Mouse (Mus musculus) spleen, postnatal 14 days (tissue): ENCODE results near the gene Ctsw.

Source experiments
- DNase-seq, 2 experiments: peaks; one replicate each; pipeline ENCODE4 v3.0.0; 2021 to 2022; ENCODE audit warnings: low spot score in 2 of 2

Gene Ctsw

DNA sequence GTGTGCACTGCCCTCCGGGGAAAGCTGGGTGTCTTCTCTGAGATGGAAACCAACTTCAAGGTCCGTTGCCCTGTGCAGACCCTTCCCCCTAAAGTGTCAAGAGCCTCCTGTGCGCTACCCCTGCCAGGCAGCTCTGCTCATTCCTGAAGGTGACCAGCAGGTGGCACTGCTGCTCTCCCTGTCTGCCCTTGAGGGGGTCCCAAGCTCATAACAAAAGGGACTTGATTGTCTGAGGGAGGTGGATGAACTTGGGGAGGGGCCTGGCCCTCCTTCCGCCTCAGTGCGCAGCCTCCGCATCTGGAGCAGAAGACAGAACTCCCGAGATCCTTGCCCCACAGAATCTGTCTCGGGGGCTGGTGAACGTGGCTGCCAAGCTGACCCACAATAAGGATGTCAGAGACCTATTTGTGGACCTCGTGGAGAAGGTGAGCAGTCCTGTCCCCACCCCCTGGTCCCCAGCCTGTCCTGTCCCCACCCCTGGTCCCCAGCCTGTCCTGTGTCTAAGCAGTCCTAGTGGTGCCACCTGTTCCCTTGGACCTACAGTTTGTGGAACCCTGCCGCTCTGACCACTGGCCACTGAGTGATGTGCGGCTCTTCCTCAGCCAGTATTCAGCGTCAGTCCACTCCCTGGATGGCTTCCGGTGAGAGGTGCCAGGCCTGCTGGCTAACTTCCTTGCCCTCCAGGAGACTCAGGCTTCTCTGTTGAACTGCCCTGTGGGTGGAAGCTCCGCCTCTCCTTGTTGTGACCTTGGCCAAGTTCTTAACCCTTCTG is 4.3 kb downstream of the Ctsw start:
- DNase-seq, result peak in 1 of 2 experiments; percentile 50

DNA sequence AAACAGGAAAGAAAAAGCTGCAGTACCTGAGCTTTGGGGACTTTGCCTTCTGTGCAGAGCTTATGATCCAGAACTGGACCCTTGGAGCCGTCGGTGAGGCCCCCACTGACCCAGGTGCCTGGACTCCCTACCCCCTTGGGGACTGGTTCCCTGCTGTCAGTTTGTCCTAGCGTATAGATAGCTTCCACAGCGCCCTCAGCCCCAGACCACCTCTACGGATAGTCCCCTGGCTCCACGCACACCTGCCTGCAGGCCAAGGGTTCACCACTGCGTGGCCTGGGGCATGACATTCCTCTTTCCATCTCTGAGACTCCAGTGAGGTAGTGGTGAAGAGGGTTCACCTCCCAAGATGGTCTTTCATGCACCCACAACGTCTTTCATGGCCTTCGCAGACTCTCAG is 5.1 kb downstream of the Ctsw start:
- no peak for DNase-seq

DNA sequence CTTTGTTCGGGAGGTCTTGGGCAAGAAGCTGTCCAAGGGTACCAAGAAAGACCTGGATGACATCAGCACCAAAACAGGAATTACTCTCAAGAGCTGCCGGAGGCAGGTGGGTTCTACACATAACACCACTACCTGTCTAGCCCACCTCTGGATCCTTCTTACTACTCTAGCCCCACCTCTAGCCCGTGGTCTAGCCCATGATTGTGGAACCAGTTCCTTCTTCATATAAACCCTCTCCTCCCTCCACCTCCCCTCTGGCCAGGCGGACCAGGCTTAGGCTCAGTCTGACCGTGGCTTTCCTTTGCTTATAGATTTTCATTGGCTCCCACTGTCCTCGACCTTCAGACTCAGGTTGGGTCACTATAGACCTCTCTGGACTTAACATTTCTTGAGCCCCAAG is 6.9 kb downstream of the Ctsw start:
- DNase-seq, result no peak

DNA sequence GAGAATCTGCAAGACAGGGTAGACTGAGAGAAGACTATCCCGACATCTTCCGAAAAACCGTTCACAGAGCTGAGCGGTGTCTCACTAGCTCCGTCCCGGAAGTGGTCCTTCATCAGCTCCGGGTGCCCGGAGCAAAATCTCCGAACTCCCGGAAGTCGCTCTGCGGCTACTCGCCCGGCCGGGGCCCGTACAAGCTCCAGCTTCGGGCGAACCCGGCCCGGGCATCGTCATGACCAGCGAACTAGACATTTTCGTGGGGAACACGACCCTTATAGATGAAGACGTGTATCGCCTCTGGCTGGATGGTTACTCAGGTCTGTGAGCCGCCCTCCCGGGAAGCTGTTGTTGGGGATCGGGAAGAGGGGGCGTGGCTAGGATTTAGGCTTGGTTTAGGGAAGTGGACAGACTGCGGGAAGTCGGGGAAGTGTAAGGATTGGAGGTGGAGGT is 7.8 kb downstream of the Ctsw start, which contains the start of gene Fibp:
Gene Fibp (plus strand): TSS at position 151 of the 447 bp plus-strand sequence.
- peak; percentile 69 to 85 for DNase-seq

DNA sequence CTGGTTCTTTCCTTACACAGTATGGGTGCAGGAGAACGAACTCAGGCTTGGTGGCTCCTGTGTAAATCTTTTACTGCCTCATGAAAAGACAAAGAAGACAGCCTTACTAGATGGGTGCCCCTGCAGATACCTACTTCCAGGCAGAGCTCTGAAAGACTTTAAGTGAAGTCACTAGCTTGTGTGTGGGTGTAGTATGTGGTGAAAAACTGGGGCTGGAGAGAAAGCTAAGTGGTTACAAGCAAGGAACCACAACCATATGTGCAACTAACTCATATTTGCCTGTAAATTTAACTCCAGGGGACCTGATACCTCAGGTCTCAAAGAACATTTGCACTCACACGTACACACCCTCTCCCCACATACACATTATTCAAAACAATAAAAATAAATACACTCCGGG is 8.4 kb downstream of the Ctsw start:
- no peak for DNase-seq

DNA sequence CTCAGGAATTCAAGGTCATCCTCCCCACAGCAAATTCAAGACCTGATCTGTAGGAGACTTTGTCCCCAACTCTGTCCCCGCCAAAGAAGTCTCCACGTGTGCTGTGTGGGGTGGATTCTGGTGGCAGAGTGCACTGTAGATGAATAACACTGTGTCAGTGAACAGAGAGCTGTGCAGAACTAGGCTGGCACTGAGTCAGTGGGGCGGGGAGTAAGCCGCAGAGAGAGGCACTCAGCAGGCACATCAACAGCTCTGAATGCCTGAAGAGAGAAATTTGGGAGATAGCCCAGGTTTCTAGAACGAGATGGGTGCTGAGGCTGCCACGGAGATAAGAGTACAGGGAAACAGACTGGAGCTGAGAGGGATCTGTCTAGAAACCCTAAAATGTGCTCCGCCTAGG is 9.3 kb downstream of the Ctsw start:
- DNase-seq, result no peak

DNA sequence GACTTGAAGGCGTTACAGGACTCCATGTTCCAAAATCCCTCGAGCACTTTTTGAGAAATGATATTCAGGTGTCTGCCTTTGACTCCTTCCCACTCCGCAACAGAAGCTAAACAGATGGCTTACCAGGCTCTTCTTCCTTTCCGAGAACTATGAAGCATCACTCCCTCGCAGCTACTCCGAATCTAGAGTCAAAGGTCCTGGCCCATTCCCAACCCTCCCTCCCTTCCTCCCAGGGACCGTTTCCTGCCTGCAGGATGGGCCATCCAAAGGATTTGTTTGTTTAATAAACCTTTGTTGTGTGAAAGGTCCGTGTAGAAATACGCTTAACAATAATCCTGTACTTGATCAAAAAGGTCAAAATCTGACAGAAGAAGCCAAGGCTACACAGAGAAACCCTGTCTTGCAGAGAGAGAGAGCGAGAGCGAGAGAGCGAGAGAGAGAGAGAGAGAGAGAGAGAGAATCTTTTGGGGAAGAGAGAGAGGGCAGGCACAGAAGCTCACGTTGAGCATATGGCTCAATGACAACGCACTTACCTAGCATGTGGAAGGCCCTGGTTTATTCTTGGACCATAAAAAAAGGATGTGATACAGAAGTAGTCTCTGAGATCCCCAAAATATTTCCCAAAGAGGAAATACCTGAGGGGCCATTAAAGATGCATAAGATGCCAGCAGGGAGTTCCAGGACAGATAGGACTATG is 10.4 kb downstream of the Ctsw start, which contains the start of gene Ccdc85b:
Gene Ccdc85b (minus strand): TSS at position 149 of the 697 bp plus-strand sequence.
- no peak for DNase-seq

DNA sequence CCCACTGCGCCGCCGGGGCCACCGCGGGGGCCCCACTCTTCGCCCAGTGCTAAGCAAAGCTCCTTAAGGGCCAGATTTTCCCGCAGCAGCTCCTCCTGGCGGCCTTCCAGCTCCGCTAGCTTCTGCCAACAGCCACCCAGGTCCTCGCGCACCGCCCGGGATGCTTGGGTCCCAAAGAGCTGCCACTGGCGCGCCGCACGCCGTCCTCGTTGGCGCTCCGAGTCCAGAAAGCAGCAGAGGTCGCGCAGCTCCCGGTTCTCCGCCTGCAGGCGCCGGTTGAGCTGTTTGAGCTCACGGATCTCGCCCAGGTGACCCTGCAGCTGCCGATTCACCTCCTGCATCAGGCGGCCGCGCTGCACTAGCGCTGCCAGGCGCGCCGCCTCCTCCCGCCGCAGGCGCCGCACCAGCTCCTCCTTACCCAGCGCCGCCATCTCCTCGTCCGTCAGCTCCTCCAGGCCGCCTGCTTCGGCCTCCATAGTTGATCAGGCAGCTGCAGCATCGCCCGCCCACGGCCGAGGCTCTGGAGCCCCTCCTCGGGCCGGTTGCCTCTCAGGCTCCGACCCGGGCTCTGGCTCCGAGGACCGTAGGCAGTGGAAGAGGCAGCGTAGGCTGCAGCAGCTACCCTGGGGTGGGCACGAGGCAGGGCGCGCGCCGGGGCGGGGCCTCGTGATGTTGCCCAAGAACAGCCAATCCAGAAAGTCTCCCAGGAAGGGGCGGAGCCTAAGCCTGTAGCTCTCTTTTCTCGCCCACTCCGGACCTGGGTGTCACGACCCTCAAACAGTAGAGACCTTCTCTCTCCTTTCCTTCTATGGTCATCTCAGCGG is 11.2 kb downstream of the Ctsw start:
- DNase-seq, result peak; percentile 78 to 88

DNA sequence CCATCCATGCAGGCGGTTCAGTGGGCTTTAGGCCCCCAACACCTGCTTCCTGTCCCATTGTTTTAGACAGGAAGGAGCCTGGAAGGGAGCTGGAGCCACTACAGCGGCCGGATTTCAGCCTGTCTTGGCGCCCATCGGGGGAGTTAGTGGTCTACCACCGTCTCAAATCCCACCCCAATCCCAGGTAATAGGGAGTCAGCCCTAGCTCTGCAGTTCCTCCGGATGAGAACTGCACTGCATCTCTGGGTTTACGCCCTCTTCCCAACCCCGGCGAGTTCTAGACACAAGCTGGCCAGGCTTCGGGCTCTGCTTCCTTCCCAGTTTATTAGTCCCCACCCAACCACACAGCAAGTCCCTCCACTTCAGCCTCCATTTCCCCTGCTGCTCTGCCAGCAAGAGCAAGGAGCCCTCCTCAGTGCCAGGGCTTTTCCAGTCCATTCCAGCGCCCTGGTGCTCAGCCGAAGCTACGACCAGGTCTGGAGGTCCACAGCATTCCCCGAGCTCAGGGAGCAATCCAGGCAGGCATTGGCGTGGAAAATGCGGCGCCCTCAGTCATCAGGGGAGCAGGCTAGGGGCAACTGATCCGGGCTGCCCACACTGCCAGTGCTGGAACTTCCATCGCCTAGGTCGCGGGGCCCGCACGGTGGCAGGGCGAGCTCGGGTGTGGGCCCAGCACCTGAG is 11.9 kb downstream of the Ctsw start:
- no peak for DNase-seq

DNA sequence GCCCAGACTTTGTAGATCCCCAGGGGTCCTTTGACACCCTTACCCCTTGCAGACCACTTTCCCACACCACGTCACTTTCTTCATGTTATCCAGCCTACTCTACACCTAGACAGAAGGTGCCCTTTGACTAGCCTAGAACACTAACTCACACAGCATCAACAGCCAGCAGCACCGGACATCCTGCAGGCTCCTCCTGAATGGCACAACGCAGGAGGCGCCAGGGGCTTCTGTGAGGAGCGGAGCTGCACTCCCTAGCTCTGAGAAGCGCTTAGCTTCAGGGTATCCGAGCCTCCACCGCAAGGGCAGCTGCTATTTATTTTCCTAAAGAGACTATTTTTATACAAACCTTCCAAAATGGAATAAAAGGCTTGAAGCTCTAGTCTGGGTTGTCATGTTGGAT is 12.7 kb downstream of the Ctsw start:
- no peak for DNase-seq

DNA sequence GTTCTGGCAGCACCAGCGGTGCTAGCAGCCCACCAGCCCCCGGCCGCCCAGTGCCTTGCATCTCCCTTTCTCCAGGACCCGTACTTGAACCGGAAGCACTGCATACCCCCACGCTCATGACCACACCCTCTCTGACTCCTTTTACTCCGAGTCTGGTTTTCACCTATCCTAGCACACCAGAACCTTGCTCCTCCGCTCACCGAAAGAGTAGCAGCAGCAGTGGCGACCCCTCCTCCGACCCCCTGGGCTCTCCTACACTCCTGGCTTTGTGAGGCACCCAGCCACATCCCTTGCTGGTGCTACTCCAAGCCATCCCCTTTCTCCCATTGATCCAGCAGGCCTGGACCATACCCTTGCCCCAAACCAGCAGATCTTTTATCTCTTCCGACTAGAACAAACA is 13.3 kb downstream of the Ctsw start:
- DNase-seq, result no peak

DNA sequence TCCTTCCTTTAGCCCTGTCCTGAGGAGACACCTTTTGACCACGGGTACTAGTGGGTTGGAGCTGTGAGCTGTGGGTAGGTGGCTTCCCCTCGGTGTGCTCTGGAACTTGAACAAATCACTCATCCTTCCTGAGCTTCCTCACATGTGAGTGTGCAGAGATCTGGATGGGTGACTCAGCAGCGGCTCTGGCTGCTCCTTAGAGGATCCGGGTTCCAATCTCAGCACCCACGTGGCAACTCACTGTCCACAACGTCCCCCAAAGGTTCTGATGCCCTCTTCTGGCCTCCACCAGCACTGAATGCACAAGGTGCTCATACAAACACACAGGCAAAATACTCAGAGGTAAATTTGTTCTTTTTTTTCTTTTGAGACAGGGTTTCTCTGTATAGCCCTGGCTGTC is 16.5 kb downstream of the Ctsw start:
- DNase-seq, result no peak

DNA sequence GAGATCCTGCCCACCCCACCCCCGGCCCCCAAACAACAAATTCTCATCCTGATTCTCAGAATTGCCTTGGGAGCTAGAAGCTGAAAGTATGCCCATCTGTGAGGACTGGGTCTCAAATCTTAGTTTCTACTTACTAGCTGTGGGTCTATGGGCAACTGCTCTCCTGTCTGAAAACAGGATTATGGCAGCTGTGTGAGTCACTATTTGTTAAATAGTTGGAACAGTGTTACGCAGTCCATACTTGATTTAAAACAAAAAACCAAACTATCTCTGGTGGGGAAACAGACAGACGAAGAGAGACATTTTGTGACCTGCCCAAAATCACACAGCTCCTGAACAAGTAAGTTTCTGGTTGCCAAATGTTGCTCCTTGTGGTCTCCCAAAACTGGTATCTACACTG is 18.6 kb downstream of the Ctsw start:
- DNase-seq, result no peak

DNA sequence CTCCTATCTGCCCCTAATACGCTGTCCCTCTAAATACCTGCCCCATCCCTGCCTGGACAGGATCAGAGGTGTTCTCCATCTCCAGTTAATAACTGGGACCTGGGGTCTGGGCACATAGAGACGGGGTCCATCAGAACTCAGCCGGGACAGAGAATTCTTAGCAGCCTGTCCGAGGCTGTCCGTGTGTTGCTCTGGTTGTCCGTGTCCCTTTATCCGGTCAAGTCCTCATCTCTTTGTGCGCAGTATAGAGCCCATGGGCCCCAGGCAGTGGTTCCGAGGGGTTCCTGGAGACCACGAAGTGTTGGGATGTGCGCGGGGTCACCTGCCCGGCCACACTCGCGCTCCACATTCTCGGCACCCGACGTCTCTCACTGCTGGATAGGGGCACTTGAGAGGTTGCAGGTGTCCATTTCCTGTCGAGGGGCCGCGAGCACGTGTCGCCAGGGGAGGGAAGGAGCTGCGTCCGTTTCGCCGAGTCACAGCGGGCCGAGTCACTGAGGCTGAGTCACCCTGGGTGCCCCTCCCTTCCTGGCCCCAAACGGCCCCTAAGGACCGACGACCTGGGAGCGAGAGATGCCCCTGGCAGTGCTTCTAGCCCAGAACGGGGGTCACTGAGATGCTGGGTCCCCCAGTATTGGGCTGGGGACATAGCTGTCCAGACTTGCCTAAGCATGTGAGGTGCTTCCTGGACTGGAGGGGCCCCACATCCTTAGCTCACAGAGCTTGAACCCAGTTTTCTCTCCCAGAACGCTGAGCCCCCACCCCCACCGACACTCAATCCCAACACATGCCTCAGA is 19.8 kb downstream of the Ctsw start:
- DNase-seq, result no peak

DNA sequence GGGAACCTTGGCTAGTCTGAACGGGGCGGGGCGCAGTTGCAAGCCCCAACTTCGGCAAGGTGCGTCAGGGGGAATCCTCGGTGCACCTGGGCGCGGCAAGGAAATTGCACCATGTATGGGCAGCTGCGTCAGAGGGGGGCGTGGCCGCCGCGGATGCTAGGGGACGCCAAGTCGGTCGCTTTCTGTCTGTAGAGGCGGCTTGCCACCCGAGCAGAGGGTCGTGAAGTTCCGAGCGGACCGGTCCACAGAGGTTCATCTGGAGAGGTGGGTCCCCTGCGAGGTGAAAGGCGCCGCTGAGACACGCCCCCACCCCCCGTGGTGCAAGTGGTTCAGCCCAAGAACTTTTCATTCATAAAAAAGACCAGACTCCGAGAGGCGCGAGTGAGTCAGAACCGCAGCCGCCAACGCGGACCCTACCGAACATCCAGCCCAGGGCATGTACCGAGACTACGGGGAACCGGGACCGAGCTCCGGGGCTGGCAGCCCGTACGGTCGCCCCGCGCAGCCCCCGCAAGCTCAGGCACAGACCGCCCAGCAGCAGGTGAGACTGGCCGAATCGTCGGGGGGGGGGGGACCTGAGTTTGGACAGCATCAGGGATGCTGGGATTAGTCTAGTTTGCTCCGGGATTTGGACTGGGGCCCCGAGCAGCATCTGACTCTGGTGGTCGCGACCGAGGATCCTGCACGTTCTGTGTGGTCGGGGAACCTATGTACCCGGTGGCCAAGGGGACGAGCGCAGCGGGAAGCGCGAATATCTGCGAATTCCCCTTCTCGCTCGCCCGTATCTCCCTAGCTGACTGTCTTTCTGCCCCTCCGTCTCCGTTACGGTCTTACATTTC is 20.6 kb downstream of the Ctsw start, which contains the start of gene Fosl1:
Gene Fosl1 (plus strand): TSS at position 33 of the 839 bp plus-strand sequence.
- DNase-seq, result peak; percentile 41 to 67

DNA sequence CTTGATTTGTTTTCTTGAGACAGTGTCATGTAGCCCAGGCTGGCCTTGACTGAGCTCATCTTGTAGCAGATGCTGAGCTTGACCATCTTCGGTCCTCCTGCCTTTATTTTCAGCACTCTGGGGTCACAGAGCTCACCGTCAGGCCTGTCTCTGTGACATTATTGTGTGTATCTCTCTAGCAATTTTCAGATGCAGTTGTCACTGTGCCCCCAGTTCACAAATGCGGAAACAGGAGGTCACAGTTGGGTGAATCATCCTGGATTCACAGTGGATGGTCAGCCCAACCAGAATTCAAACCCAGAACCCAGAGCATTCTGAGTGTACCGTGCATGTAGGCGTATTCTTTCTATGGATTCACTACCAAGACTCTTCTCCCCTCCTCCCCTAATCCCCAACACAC is 22.6 kb downstream of the Ctsw start:
- DNase-seq, result no peak

DNA sequence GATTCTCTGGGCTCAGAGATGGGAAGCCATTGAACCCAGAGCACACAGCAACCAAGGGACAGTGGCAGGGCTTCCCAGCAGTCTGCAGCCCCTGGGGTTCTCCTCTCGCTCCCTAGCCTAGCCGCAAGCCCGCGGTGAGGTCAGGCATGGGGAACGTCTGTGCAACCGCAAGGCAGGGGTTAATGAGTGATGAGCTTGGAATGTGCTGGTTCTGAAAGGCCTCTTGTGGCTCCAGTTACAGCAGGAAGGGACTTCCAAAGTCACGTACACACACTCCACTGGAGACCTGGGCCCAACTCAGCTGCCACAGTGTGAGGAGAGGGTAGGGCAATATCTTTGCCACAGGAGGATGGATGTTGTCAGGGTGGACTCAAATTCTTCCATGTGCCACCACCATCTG is 23.4 kb downstream of the Ctsw start:
- DNase-seq, result no peak

DNA sequence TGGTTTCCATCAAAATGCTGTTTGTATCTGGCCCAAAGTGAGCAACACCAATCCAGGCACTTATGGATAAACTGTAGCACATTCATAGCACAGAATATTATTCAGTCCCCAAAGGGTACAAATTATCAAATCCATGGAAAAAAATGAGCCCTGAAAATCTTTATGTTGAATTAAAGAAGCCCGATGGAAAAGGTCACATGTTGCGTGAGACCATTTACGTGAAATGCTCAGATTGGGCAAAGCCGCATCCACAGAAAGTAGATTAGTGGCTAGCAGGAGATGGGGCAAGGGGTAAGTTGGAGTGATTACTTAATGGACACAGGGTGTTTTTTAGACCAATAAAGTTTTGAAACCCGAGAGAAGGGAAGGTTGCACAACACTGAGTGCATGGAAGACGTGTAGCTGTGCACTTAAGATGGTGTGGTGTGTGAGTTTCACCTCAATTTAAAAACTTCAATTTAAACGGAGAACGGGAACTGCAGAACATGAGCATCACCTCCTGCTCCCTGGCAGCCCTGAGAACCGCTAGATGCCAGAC is 23.9 kb downstream of the Ctsw start:
- no peak for DNase-seq

DNA sequence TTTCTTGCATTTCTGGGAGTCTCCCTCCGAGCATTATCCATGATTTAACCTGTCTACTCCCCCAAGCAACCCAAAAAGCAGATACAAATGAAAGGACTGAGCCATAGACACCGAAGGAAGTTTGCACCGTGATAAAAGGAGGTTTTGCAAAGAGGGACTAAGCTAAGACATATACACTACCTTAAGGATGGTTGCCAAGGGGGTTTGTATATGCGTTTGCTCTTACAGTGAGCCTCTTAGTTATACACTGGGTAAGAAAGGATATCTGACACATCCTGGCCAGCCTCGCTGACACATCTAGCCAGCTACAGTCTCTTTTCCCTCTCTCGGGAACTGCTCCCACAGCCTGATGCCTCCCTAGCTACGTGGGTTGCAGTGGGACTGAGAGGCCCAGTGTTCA is 34.4 kb downstream of the Ctsw start:
- no peak for DNase-seq
